Mouse (Mus musculus) layer of hippocampus, adult 18-20 months (tissue): Measurements from ENCODE around the gene U2af2. TPM values are rescaled to one million over a fixed set of nuclear protein-coding genes. Genes with fewer than 3 reads are reported as not detected.
"Not testable (repeated sequence)": the region's sequence is repeated elsewhere in the genome, so short reads cannot be mapped to it uniquely, and the experiment has no call there.

Experiments used
- DNase-seq, 2 experiments: peaks; one replicate each; pipeline ENCODE4 v3.0.0; 2022; ENCODE audit warnings: low spot score in 2 of 2
- long read RNA-seq: library from polyadenylated mRNA; stranded (forward); transcript quantifications from one replicate; pipeline ENCODE4 v2.0.0, GENCODE M21; 2021
- total RNA-seq, 2 experiments: library from RNA; stranded (reverse); gene quantifications; 2 replicates each; pipeline ENCODE4 v1.2.3; 2021

Gene U2af2
- total RNA-seq: 100 to 1,000 TPM; 181 TPM
- long read RNA-seq, transcript U2af2-209 (12 exons, 2,088 nt): minor isoform, 10 of 89 reads
- long read RNA-seq, transcript U2af2-201 (12 exons, 2,183 nt): major isoform, 59 of 89 reads
- long read RNA-seq, partial matches to known transcripts: 5 of 89 reads
- long read RNA-seq, other reads (novel, unspliced or antisense): 15 of 89 reads

GRCm38 (mm10) chr7:5061774-5062359 is at the start of gene U2af2:
Gene U2af2 (plus strand): TSS chr7:5062143.
- DNase-seq: peak; percentile 89 to 95

GRCm38 (mm10) chr7:5012681-5013513 is 49.0 kb upstream of the U2af2 start:
- DNase-seq: no peak

- peak; percentile 92 to 99 for DNase-seq
Measured at GRCm38 (mm10) chr7:5014251-5015117, 47.5 kb upstream of the U2af2 start, which contains the start of the genes Zfp524 and Fiz1. Gene Zfp524 (plus strand): TSS chr7:5014415. Gene Fiz1 (minus strand): TSS chr7:5014697.

- peak; percentile 89 to 96 for DNase-seq
Measured at GRCm38 (mm10) chr7:5015118-5016001, 46.6 kb upstream of the U2af2 start, which contains the start of gene Gm44973. Gene Gm44973 (plus strand): TSS chr7:5015496.

- no peak for DNase-seq
Measured at GRCm38 (mm10) chr7:5016057-5016456, 45.9 kb upstream of the U2af2 start.

GRCm38 (mm10) chr7:5016920-5017319 is 45.0 kb upstream of the U2af2 start:
- no peak for DNase-seq

GRCm38 (mm10) chr7:5017352-5017751 is 44.6 kb upstream of the U2af2 start:
- DNase-seq: no peak

GRCm38 (mm10) chr7:5017931-5018330 is 44.0 kb upstream of the U2af2 start:
- no peak for DNase-seq

- DNase-seq: not testable (repeated sequence)
Measured at GRCm38 (mm10) chr7:5019576-5019975, 42.4 kb upstream of the U2af2 start.

GRCm38 (mm10) chr7:5020000-5020681 is 41.8 kb upstream of the U2af2 start, which contains the start of the genes Zfp865 and Ccdc106:
Gene Zfp865 (plus strand): TSS chr7:5020376.
Gene Ccdc106 (plus strand): TSS chr7:5020553.
- DNase-seq: peak; percentile 99

- no peak for DNase-seq
Measured at GRCm38 (mm10) chr7:5020685-5021084, 41.3 kb upstream of the U2af2 start.

- DNase-seq: no peak
Measured at GRCm38 (mm10) chr7:5021197-5021596, 40.7 kb upstream of the U2af2 start.

- DNase-seq: no peak
Measured at GRCm38 (mm10) chr7:5029543-5029942, 32.4 kb upstream of the U2af2 start.

GRCm38 (mm10) chr7:5029946-5030345 is 32.0 kb upstream of the U2af2 start:
- no peak for DNase-seq

GRCm38 (mm10) chr7:5030554-5031275 is 31.2 kb upstream of the U2af2 start:
- no peak for DNase-seq

- DNase-seq: no peak
Measured at GRCm38 (mm10) chr7:5031496-5031895, 30.4 kb upstream of the U2af2 start.

- no peak for DNase-seq
Measured at GRCm38 (mm10) chr7:5033818-5034217, 28.1 kb upstream of the U2af2 start, which contains the start of gene 4632433K11Rik. Gene 4632433K11Rik (plus strand): TSS chr7:5034118.

GRCm38 (mm10) chr7:5035628-5036027 is 26.3 kb upstream of the U2af2 start:
- DNase-seq: no peak

GRCm38 (mm10) chr7:5036136-5036535 is 25.8 kb upstream of the U2af2 start:
- no peak for DNase-seq
